ENCODE assay signal across 17 mouse cellular contexts in genomic region chr11:79089027-79089426, GRCm38 (mm10). TPM values are rescaled to one million over a fixed set of nuclear protein-coding genes. Genes with fewer than 3 reads are reported as not detected.
DNase-seq lines count a peak whose midpoint lies in the region; ATAC-seq and TF ChIP-seq lines count a peak whose summit lies in the region.
"Had no signal": no experiment of that assay in that cellular context is flagged by ENCODE, and none has a peak within 500 bp of the region (broad histone marks: within the 10 kb centered on the region; RNA-seq: fewer than 3 reads in every experiment).

No protein-coding gene starts in this region.

- ATAC-seq in heart, embryonic 15.5 days (replicated peaks; ENCODE audit: insufficient number of reproducible peaks, insufficient read depth, low FRiP score, low read depth) = no peak
- no peak for ATAC-seq in lung, embryonic 14.5 days (ENCODE audit: insufficient read depth)
- no peak for ATAC-seq in liver, embryonic 15.5 days (ENCODE audit: insufficient read depth)
- no peak for ATAC-seq in inflammation-experienced regulatory T-cells, adult 6 months

- no peak overlapping the region for H3K4me2 ChIP-seq in heart, embryonic 15.5 days
- no peak overlapping the region for H3K4me2 ChIP-seq in lung, embryonic 14.5 days
- no peak overlapping the region for H3K4me2 ChIP-seq in liver, embryonic 15.5 days
- H3K4me2 ChIP-seq: embryonic facial prominence, embryonic 12.5 days; neural tube, embryonic 13.5 days; stomach, embryonic 15.5 days had no signal

- no peak overlapping the region for H3K4me3 ChIP-seq in heart, embryonic 15.5 days
- H3K4me3 ChIP-seq in lung, embryonic 14.5 days (ENCODE audit: low read depth, low read length) = no peak overlapping the region
- no peak overlapping the region for H3K4me3 ChIP-seq in embryonic facial prominence, embryonic 10.5 days
- H3K4me3 ChIP-seq in liver, embryonic 15.5 days (replicated peaks) = no peak overlapping the region
- H3K4me3 ChIP-seq: embryonic facial prominence, embryonic 12.5 days; neural tube, embryonic 13.5 days; stomach, embryonic 15.5 days had no signal

- no peaks in the 10 kb centered on the region for H3K36me3 ChIP-seq in heart, embryonic 15.5 days
- H3K36me3 ChIP-seq in lung, embryonic 14.5 days (ENCODE audit: insufficient read depth) = no peaks in the 10 kb centered on the region
- H3K36me3 ChIP-seq in embryonic facial prominence, embryonic 10.5 days (replicated peaks) = no peaks in the 10 kb centered on the region
- H3K36me3 ChIP-seq in liver, embryonic 15.5 days (replicated peaks) = no peaks in the 10 kb centered on the region
- H3K36me3 ChIP-seq: embryonic facial prominence, embryonic 12.5 days; neural tube, embryonic 13.5 days; stomach, embryonic 15.5 days had no signal

- no peak for TF ChIP-seq CTCF in lung, embryonic 14.5 days (IDR thresholded peaks at IDR 0.05; ENCODE audit: low read depth)

- peaks cover 53% of the 10 kb centered on the region for H3K4me1 ChIP-seq in heart, embryonic 15.5 days (replicated peaks)
- H3K4me1 ChIP-seq in lung, embryonic 14.5 days (ENCODE audit: insufficient read depth) = peaks cover 23% of the 10 kb centered on the region
- peaks cover 51% of the 10 kb centered on the region for H3K4me1 ChIP-seq in embryonic facial prominence, embryonic 10.5 days
- H3K4me1 ChIP-seq in liver, embryonic 15.5 days (replicated peaks) = peaks cover 51% of the 10 kb centered on the region

- DNase-seq in heart, adult 8-10 months (ENCODE audit: low spot score) = no peak
- no peak for DNase-seq in lung, embryonic 14.5 days
- no peak for DNase-seq in lung, postnatal 36 days
- DNase-seq in embryonic facial prominence, embryonic 10.5 days (ENCODE audit: low spot score) = no peak
- no peak for DNase-seq in thymus, postnatal 10 days (ENCODE audit: low spot score in 2 of 2)
- DNase-seq: adrenal gland, postnatal 25 days; cerebellum, adult 9-11 months; kidney, adult 11 months; layer of hippocampus, adult 9-11 months; left cerebral cortex, postnatal 4 days had no signal

- H3K27me3 ChIP-seq in heart, embryonic 15.5 days = no peaks in the 10 kb centered on the region
- H3K27me3 ChIP-seq in lung, embryonic 14.5 days (ENCODE audit: insufficient read depth, low read length) = no peaks in the 10 kb centered on the region
- no peaks in the 10 kb centered on the region for H3K27me3 ChIP-seq in embryonic facial prominence, embryonic 10.5 days (replicated peaks; ENCODE audit: low read depth, poor library complexity, severe bottlenecking)
- H3K27me3 ChIP-seq in liver, embryonic 15.5 days = no peaks in the 10 kb centered on the region
- H3K27me3 ChIP-seq: CH12.LX; embryonic facial prominence, embryonic 12.5 days; neural tube, embryonic 13.5 days; stomach, embryonic 15.5 days had no signal

- H3K9me3 ChIP-seq in heart, embryonic 15.5 days (replicated peaks) = no peaks in the 10 kb centered on the region
- H3K9me3 ChIP-seq in lung, embryonic 14.5 days (ENCODE audit: low read depth, low read length) = no peaks in the 10 kb centered on the region
- no peaks in the 10 kb centered on the region for H3K9me3 ChIP-seq in embryonic facial prominence, embryonic 10.5 days
- no peaks in the 10 kb centered on the region for H3K9me3 ChIP-seq in liver, embryonic 15.5 days (replicated peaks)
- H3K9me3 ChIP-seq: embryonic facial prominence, embryonic 12.5 days; neural tube, embryonic 13.5 days; stomach, embryonic 15.5 days had no signal

- H3K27ac ChIP-seq in heart, embryonic 15.5 days = peak overlapping the region; percentile 27
- peak overlapping the region; percentile 49; the same call in 1 of the 2 replicates for H3K27ac ChIP-seq in lung, embryonic 14.5 days (ENCODE audit: low read depth)
- H3K27ac ChIP-seq in embryonic facial prominence, embryonic 10.5 days (replicated peaks) = peak overlapping the region; percentile 45
- 0 out of 2 replicates have a peak overlapping the region, but pooled peaks have one; percentile 11 for H3K27ac ChIP-seq in liver, embryonic 15.5 days (replicated peaks)
- H3K27ac ChIP-seq: embryonic facial prominence, embryonic 12.5 days; neural tube, embryonic 13.5 days; stomach, embryonic 15.5 days had no signal

- 38% methylated on average over 5 of the region's 5 CpGs for WGBS in heart, embryonic 15.5 days
- 47% methylated on average over 5 of the region's 5 CpGs for WGBS in lung, embryonic 14.5 days
- 70% methylated on average over 5 of the region's 5 CpGs for whole genome bisulfite sequencing in embryonic facial prominence, embryonic 10.5 days
- 61% methylated on average over 5 of the region's 5 CpGs for WGBS in liver, embryonic 15.5 days (ENCODE audit: insufficient replicate concordance)

- no peak overlapping the region for H3K9ac ChIP-seq in heart, embryonic 15.5 days
- H3K9ac ChIP-seq in lung, embryonic 14.5 days = no peak overlapping the region
- no peak overlapping the region for H3K9ac ChIP-seq in liver, embryonic 15.5 days
- H3K9ac ChIP-seq: embryonic facial prominence, embryonic 12.5 days; neural tube, embryonic 13.5 days; stomach, embryonic 15.5 days had no signal

RNA-seq across cellular contexts. Expression of gene Ksr1, which starts 57.2 kb away (rescaled TPM):
- 3.2 and 4.1 TPM in 2 replicates for polyA plus RNA-seq in heart, embryonic 15.5 days (2015; fragmentation: Nextera tagmentation; extraction: Ambion mirVana)
- 1 to 10 TPM; 5.9 to 8.2 (median 6.5) TPM for total RNA-seq in heart, adult 8-10 months (2022)
- polyA plus RNA-seq in lung, embryonic 14.5 days (2014; fragmentation: Nextera tagmentation; extraction: Ambion mirVana) = 4.0 and 5.1 TPM in 2 replicates
- polyA plus RNA-seq in embryonic facial prominence, embryonic 10.5 days (2016; fragmentation: Nextera tagmentation; extraction: Ambion mirVana) = 1.0 and 1.5 TPM in 2 replicates
- 2.1 and 3.0 TPM in 2 replicates for polyA plus RNA-seq in liver, embryonic 15.5 days (2015; fragmentation: Nextera tagmentation; extraction: Ambion mirVana)
- polyA plus RNA-seq in inflammation-experienced regulatory T-cells, adult 6 months (2017; shearing (Covaris generic)) = 1 to 10 TPM; 3.6 to 4.6 (median 3.9) TPM
